Mouse (Mus musculus) skeletal muscle tissue, adult 2 months (tissue): ENCODE data around the gene Cdyl2.

Experiments used
- DNase-seq: peaks from one replicate; pipeline ENCODE4 v3.0.0-alpha.2; 2012; ENCODE audit warnings: low read depth, low spot score

Cdyl2 gene

DNA sequence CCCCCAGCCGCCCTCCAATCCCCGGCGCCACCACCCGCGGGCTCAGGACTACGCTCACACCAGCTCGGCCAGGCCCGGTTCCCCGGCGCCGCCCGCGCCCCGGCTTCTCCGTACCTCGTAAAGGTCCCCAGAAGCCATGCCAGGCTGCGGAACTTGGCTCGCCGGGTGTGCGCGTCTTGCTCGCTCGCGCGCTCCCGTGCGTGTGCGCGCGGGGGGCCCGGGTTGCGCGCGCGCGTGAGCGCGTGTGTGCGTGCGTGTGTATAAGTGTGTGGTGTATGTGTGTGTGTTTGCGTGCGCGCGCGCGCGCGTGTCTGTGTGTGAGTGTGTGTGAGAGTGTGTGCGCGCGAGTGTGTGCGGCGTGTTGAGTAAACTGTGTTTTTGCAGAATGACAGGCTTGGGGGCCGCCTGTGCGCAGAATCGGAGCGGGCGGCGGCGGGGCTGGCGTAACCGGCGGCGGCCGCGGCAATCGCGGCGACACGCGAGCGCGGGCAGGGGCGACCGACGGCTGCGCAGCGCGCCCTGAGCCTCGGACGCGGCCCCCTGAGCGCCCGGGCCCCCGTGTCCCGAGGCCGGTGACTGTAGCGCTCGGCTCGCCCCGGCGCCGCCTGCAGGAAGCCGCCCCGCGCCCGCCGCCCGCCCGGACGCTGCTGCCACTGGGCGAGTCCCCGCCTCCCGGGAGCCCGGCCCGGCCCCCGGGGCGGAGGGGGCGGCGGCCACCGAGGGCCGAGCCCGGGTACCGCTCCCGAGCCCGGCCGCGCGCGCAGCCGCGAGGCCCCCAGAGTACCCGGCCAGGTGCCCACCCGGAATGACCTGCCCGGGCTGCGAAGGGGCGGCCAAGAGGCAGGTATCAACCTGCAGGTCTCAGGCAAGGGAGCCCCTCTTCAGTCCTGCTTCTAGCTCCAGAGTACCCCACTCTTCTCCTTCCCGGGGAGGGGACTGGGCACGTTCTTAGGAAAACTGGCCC is at the start of gene Cdyl2:
TSS of gene Cdyl2 (minus strand) at position 308 of the 964 bp plus-strand sequence.
- DNase-seq: peak; percentile 45

GRCm38 (mm10) chr8:116780594-116780993 is 47.8 kb upstream of the Cdyl2 start:
- DNase-seq: no peak

- DNase-seq: no peak
These were observed 41.4 kb upstream of the Cdyl2 start for GRCm38 (mm10) chr8:116774220-116774619.

DNA sequence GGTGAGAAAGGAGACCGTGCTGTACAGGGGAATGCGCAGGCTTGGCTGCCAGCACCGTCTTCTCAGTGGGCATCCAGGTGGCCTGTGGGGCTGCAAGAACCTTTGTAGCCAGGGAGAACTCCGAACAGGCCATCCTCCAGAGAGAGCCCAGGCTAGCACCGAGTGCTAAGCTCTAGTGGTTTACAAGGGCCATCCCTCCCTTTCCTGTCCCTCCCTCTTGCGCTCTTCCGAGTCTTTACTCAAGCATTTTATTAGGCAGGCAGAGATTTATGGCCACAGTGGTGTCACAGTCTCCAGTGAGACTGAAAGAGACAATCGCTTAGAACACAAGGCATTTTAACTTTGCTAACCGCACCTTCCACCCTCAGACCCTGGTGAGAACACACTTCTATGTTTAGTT is 39.9 kb upstream of the Cdyl2 start:
- no peak for DNase-seq

GRCm38 (mm10) chr8:116771797-116772343 is 39.1 kb upstream of the Cdyl2 start:
- no peak for DNase-seq

GRCm38 (mm10) chr8:116770756-116771155 is 38.0 kb upstream of the Cdyl2 start:
- no peak for DNase-seq

DNA sequence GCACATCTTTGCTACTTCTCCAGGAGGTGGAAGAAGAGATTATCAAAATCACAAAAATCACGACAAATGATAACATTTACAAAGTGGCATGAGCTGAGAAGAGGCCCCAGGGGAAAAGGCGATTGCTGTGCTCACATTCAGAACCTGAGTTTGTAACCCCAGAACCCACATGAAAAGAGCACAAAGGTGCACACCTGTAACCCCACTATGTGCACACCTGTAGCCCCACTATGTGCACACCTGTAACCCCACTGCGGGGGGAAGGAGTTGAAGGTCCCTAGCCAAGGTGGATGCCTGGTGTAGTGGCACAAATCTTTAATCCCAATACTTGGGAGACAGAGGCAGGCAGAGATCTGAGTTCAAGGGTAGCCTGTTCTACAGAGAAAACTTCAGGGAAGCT is 23.4 kb upstream of the Cdyl2 start:
- no peak for DNase-seq

DNA sequence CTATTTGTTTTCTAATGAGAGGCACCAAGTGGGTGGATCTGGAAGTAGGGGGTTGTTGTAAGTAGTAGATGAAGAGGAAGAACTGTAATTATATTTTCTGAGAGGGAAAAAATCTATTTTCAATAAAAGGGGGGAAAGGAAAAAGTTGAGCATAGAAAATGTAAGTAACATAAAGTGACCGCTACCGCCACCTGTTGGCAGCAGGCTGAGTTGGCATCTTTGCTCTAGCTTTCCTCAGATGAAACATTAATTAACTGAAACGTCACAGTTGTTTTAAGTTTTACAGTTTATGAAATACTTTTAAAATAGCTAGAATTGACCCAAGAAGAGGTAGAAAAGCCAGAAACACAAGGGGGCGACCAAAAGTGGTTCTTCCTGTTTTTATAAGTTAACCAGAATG is 22.8 kb upstream of the Cdyl2 start:
- no peak for DNase-seq

- DNase-seq: no peak
These were observed 7.9 kb upstream of the Cdyl2 start for GRCm38 (mm10) chr8:116740726-116741125.

DNA sequence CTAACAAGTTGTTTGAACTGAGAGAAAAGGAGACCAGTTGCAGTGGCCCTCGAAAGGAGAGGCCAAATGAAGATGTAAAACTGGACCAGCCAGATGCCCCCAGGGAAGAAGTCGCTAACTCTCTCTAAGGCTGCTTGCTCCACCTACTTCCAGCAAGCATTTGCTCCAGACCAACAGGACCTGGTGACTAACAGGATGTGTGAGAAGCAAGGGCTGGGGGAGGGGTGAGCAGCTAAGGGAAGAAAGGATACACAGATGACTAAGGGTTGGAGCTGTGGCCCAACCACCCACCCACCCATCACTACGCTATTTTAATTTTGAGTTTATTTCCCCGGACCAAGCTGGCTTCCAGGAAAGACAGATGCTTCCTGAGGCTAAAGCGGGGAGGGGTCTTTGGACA is 2.5 kb upstream of the Cdyl2 start:
- DNase-seq: no peak

- no peak for DNase-seq
These were observed 1.4 kb upstream of the Cdyl2 start for GRCm38 (mm10) chr8:116734176-116734575.

- no peak for DNase-seq
These were observed 840 bp upstream of the Cdyl2 start for GRCm38 (mm10) chr8:116733648-116734014.

GRCm38 (mm10) chr8:116731976-116732683 is 661 bp downstream of the Cdyl2 start:
- DNase-seq: no peak

DNA sequence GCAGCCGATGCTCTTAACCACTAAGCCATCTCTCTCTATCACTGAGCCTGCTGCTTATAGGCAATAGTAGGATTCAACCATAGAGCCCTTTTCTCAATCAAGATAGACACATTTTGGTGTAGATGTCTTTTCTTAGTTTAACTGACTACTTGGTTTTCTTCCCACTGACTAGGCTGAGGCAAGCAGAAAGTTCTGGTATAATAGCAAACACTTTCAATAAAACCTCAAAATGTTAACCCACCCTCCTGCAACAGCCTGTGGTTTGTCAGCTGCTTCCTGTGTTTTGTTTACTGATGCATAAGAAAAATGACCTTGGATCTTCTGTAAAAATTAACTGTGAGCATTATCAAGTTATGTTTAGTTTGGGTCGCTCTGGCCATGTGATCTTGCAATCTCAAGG is 11.3 kb downstream of the Cdyl2 start:
- DNase-seq: no peak

DNA sequence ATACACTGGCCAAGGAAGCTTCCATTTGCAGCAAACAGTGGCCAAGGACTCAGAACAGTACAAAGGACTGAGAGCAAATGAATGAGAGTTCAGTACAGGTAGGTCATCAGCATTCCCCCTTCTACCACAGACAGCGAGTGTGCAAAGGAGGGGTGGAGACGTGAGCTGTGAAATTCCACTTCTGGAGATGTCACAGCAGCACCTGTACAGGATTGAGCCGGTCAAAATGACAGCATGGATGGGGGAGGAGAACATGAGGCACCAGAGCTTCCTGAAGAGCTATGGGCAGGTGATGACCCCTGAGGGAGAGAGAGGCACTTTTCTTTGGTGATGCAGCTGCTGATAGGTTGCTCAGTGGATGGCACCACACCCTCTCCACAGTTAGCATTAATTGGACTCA is 25.3 kb downstream of the Cdyl2 start:
- no peak for DNase-seq

GRCm38 (mm10) chr8:116702501-116702900 is 30.3 kb downstream of the Cdyl2 start:
- DNase-seq: no peak

- DNase-seq: no peak
These were observed 39.9 kb downstream of the Cdyl2 start for GRCm38 (mm10) chr8:116692931-116693330.

DNA sequence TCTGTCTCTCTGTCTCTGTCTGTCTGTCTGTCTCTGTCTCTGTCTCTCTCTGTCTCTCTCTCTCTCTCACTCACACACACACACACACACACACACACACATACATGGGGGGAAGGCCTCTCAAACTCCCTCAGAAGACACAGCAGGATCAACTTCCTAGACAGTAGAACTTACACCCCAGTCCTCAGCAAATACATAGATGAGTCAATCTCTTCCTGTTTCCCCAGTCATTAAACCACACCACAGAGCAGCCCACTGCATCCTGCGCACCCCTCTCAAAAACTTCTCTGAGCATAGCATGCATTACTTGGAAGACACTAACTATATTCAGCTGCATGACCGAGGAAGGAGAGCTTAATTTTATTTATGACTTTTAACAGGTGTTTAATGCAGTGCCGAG is 43.0 kb downstream of the Cdyl2 start:
- DNase-seq: no peak

GRCm38 (mm10) chr8:116676174-116676573 is 56.6 kb downstream of the Cdyl2 start:
- DNase-seq: no peak

DNA sequence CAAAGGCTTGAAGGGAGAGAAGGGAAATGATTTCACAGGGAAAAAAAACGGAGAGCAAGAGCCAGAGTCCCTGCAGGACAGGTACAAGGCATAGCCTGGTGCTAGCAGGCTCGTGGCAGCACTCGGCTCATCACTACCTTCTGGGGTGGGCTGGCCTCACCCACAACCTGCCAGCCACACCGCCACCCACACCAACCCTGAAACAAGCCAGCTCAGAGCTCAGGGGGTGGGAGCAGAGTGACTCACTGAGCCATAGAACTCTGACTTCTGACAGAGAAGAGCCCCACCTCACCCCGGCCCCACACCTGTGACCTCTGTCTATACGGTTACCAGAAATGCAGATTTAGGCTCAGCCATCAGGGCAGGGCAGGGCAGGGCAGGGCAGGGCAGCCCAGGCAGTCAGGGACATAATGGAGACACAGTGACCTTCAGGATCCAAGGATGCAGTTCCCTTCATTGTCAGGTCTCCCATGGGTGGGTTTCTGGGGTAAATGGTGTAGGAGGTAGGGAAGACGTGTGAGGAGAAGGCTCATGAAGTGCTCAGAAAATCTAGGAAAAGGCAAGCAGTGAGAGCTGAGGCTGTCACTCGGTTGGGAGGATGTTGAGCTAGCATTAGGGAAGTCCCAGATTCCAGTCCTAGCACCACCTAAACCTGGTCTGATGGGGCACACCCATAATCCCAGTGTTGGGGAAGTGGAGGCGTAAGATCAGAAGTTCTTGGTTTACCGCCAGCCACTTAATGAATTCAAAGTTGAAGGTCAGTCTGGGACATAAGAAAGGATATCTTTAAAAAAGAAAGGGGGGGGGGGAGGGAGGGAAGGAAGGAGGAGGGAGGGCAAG is 58.6 kb downstream of the Cdyl2 start:
- DNase-seq: no peak

DNA sequence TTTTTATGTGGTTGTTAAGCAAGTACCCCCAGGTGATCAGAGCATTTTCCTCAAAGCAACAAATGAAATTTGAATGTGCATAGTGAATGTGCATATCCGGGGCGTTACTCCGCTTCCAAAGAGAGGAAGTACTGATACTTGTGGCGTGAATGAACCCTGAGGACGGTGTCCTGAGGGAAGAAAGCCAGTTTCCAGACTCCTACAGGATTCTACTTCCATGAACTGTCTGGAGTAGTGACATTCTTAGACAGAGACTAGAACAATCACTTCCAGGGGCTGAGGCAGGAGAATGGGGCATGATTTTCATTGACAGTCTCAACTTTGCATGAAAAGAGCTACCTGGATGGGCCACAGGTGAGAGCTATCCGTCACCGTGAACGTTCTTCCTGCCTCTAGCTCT is 59.3 kb downstream of the Cdyl2 start:
- no peak for DNase-seq

- no peak for DNase-seq
These were observed 59.7 kb downstream of the Cdyl2 start for GRCm38 (mm10) chr8:116673052-116673451.
